Mouse (Mus musculus) MEL (cell line): ENCODE data around the gene Klf2. TPM values are rescaled to one million over a fixed set of nuclear protein-coding genes. Genes with fewer than 3 reads are reported as not detected.

ENCODE experiments used
- DNase-seq: peaks from one replicate; pipeline ENCODE4 v3.0.0; 2011; ENCODE audit warnings: low read depth, low spot score
- H3K27ac ChIP-seq: 2 replicates; pipeline ENCODE4 v1.5.1; 2012; ENCODE audit warnings: low read depth, mild to moderate bottlenecking, control low read depth, low read length, moderate library complexity; ENCODE audit not compliant: control insufficient read depth
- H3K27me3 ChIP-seq, 2 experiments: fragments of 150-350 bp in 1 of 2; sonication (generic) in 1 of 2; 2 replicates each; pipeline ENCODE4 v1.6.1; 2012; ENCODE audit warnings: low read length in 2 of 2, mild to moderate bottlenecking in 2 of 2, improper control_type of control experiment in 1 of 2, moderate library complexity in 1 of 2; ENCODE audit not compliant: insufficient read depth in 2 of 2, control insufficient read depth in 1 of 2
- H3K36me3 ChIP-seq, 2 experiments: 2 replicates each; pipeline ENCODE4 v1.6.1; 2012 to 2014; ENCODE audit warnings: low read length in 2 of 2, improper control_type of control experiment in 1 of 2, inconsistent platforms in 1 of 2, mild to moderate bottlenecking in 1 of 2; ENCODE audit not compliant: insufficient read depth in 2 of 2, control insufficient read depth in 1 of 2
- H3K4me1 ChIP-seq, 2 experiments: fragments of 150-350 bp in 1 of 2; sonication (generic) in 1 of 2; 2 replicates each; pipeline ENCODE4 v1.6.1; 2012; ENCODE audit warnings: low read length in 2 of 2, improper control_type of control experiment in 1 of 2, mild to moderate bottlenecking in 1 of 2; ENCODE audit not compliant: insufficient read depth in 2 of 2, control insufficient read depth in 1 of 2
- H3K4me3 ChIP-seq, 2 experiments: fragments of 150-350 bp in 1 of 2; sonication (generic) in 1 of 2; 2 replicates each; pipeline ENCODE4 v1.5.1; 2012; ENCODE audit warnings: low read depth in 2 of 2, low read length in 2 of 2, mild to moderate bottlenecking in 2 of 2, moderate library complexity in 2 of 2, control low read depth in 1 of 2, improper control_type of control experiment in 1 of 2; ENCODE audit not compliant: control insufficient read depth in 1 of 2, insufficient read depth in 1 of 2
- H3K79me2 ChIP-seq: 2 replicates; pipeline ENCODE4 v1.6.1; 2012; ENCODE audit warnings: mild to moderate bottlenecking, low read length, moderate library complexity; ENCODE audit not compliant: control insufficient read depth, poor library complexity, insufficient read depth
- H3K9ac ChIP-seq: 2 replicates; pipeline ENCODE4 v1.6.1; 2012; ENCODE audit warnings: low read depth, mild to moderate bottlenecking, control low read depth, low read length, moderate library complexity; ENCODE audit not compliant: control insufficient read depth, poor library complexity, severe bottlenecking
- H3K9me3 ChIP-seq: fragments of 150-350 bp; sonication (generic); replicated peaks from 2 replicates; pipeline ENCODE4 v1.6.1; 2012; ENCODE audit warnings: mild to moderate bottlenecking, low read length, improper control_type of control experiment, moderate library complexity; ENCODE audit not compliant: insufficient read depth
- CHD1 ChIP-seq: IDR thresholded peaks from 2 replicates; pipeline ENCODE4 v1.6.1; 2012; ENCODE audit warnings: low read depth, mild to moderate bottlenecking, inconsistent platforms, low read length, improper control_type of control experiment
- CHD2 ChIP-seq: IDR thresholded peaks from 2 replicates; pipeline ENCODE4 v1.6.1; 2011; ENCODE audit warnings: low read length, improper control_type of control experiment
- CTCF ChIP-seq, 3 experiments: IDR thresholded peaks in 2 of 3; conservative IDR thresholded peaks in 1 of 3; 2 replicates each; pipeline ENCODE4 v1.5.1; 2011 to 2012; ENCODE audit warnings: low read length in 3 of 3, low read depth in 2 of 3, mild to moderate bottlenecking in 2 of 3, improper control_type of control experiment in 1 of 3, inconsistent platforms in 1 of 3, mixed read lengths in 1 of 3, moderate library complexity in 1 of 3; ENCODE audit not compliant: control insufficient read depth in 1 of 3, insufficient read depth in 1 of 3, poor library complexity in 1 of 3, severe bottlenecking in 1 of 3
- GATA1 ChIP-seq: IDR thresholded peaks from 2 replicates; pipeline ENCODE4 v1.6.1; 2011; ENCODE audit warnings: low read depth, low read length, improper control_type of control experiment
- HCFC1 ChIP-seq: IDR thresholded peaks from 2 replicates; pipeline ENCODE4 v1.6.1; 2012; ENCODE audit warnings: low read depth, mild to moderate bottlenecking, inconsistent platforms, low read length, improper control_type of control experiment, moderate library complexity
- MAX ChIP-seq: IDR thresholded peaks from 2 replicates; pipeline ENCODE4 v1.6.1; 2011; ENCODE audit warnings: low read length, improper control_type of control experiment
- MAZ ChIP-seq: IDR thresholded peaks from 2 replicates; pipeline ENCODE4 v1.6.1; 2012; ENCODE audit warnings: low read depth, mild to moderate bottlenecking, inconsistent platforms, low read length, improper control_type of control experiment
- NRF1 ChIP-seq: IDR thresholded peaks from 2 replicates; pipeline ENCODE4 v1.6.1; 2014; ENCODE audit warnings: low read depth, mild to moderate bottlenecking, inconsistent platforms, low read length, improper control_type of control experiment, moderate library complexity; ENCODE audit not compliant: poor library complexity, insufficient read depth, severe bottlenecking
- POLR2A ChIP-seq, 2 experiments: IDR thresholded peaks; 2 replicates each; pipeline ENCODE4 v1.6.1; 2011 to 2012; ENCODE audit warnings: low read length in 2 of 2, mild to moderate bottlenecking in 2 of 2, control low read depth in 1 of 2, improper control_type of control experiment in 1 of 2, low read depth in 1 of 2, moderate library complexity in 1 of 2; ENCODE audit not compliant: control insufficient read depth in 1 of 2, insufficient read depth in 1 of 2, poor library complexity in 1 of 2
- POLR2AphosphoS2 ChIP-seq: IDR thresholded peaks from 2 replicates; pipeline ENCODE4 v1.6.1; 2011; ENCODE audit warnings: low read length, improper control_type of control experiment
- RCOR1 ChIP-seq: IDR thresholded peaks from 2 replicates; pipeline ENCODE4 v1.6.1; 2012; ENCODE audit warnings: low read depth, mild to moderate bottlenecking, inconsistent platforms, low read length, improper control_type of control experiment
- SMC3 ChIP-seq: IDR thresholded peaks from 2 replicates; pipeline ENCODE4 v1.6.1; 2011; ENCODE audit warnings: low read depth, low read length, improper control_type of control experiment
- TBP ChIP-seq: IDR thresholded peaks from 2 replicates; pipeline ENCODE4 v1.8.0; 2011; ENCODE audit warnings: low read depth, low read length, improper control_type of control experiment
- TCF12 ChIP-seq: IDR thresholded peaks from 2 replicates; pipeline ENCODE4 v1.6.1; 2014; ENCODE audit warnings: low read depth, mild to moderate bottlenecking, inconsistent platforms, low read length, improper control_type of control experiment, moderate library complexity
- USF1 ChIP-seq: IDR thresholded peaks from 2 replicates; pipeline ENCODE4 v1.6.1; 2014; ENCODE audit warnings: low read depth, mild to moderate bottlenecking, inconsistent platforms, low read length, improper control_type of control experiment, moderate library complexity
- ZKSCAN1 ChIP-seq: IDR thresholded peaks from 2 replicates; pipeline ENCODE4 v1.6.1; 2012; ENCODE audit warnings: low read depth, mild to moderate bottlenecking, inconsistent platforms, low read length, improper control_type of control experiment, moderate library complexity
- polyA plus RNA-seq, 2 experiments: library from polyadenylated mRNA; stranded (reverse) in 1 of 2; unstranded in 1 of 2; fragments of >175 nt in 1 of 2; fragments of >200 nt in 1 of 2; gene quantifications; 2 replicates each; pipeline versions ENCODE4 v1.2.1 to v1.2.4; 2012; ENCODE audit warnings: low replicate concordance in 2 of 2, low read depth in 1 of 2; ENCODE audit not compliant: insufficient read length in 2 of 2, insufficient read depth in 1 of 2, missing spikeins in 1 of 2
- total RNA-seq: library from RNA; depleted of rRNA; stranded (reverse); fragments of 300-350 nt; gene quantifications from 2 replicates; pipeline ENCODE4 v1.2.3, GENCODE M21; 2012

Klf2 gene
- total and polyA plus RNA-seq, 3 experiments = not detected

GRCm38 (mm10) chr8:72301497-72301896 is 17.3 kb upstream of the Klf2 start:
- Histone ChIP-seq H3K27ac (no peak overlapping the region), H3K36me3 (no peaks in the 10 kb centered on the region), H3K27me3 (peaks cover 0 to 4% of the 10 kb centered on the region in 2 experiments; a peak in 3 of 4 replicates), H3K4me3 (no peak overlapping the region), H3K9ac (no peak overlapping the region), H3K4me1 (no peaks in the 10 kb centered on the region), H3K79me2 (no peaks in the 10 kb centered on the region), H3K9me3 (no peaks in the 10 kb centered on the region)
- no peak for TF ChIP-seq GATA1
- TF ChIP-seq ZKSCAN1 = no peak
- TF ChIP-seq CHD2 = no peak
- TF ChIP-seq SMC3 = no peak
- TF ChIP-seq POLR2AphosphoS2 = no peak
- TF ChIP-seq TCF12 = no peak
- TF ChIP-seq CHD1 = no peak
- TF ChIP-seq CTCF (IDR thresholded peaks at IDR 0.05 in 2 of 3, conservative IDR thresholded peaks at IDR 0.05 in 1 of 3; ENCODE audit: control insufficient read depth in 1 of 3, insufficient read depth in 1 of 3, low read depth in 2 of 3, low read length in 3 of 3, poor library complexity in 1 of 3, severe bottlenecking in 1 of 3) = no peak
- TF ChIP-seq HCFC1 = no peak
- no peak for DNase-seq

- H3K27ac ChIP-seq = no peak overlapping the region
- TF ChIP-seq NRF1 (no peak), POLR2A (IDR thresholded peaks at IDR 0.05; ENCODE audit: control insufficient read depth in 1 of 2, insufficient read depth in 1 of 2, low read depth in 1 of 2, low read length in 2 of 2, poor library complexity in 1 of 2) (no peak), RCOR1 (no peak)
- TF ChIP-seq, all 39 proteins: peak for 0
- no peaks in the 10 kb centered on the region for H3K4me1 ChIP-seq
- no peaks in the 10 kb centered on the region for H3K9me3 ChIP-seq
- no peak for DNase-seq
- H3K27me3 ChIP-seq = peaks cover 0 to 4% of the 10 kb centered on the region in 2 experiments; a peak in 3 of 4 replicates
- H3K79me2 ChIP-seq = no peaks in the 10 kb centered on the region
- no peaks in the 10 kb centered on the region for H3K36me3 ChIP-seq
- no peak overlapping the region for H3K9ac ChIP-seq
- no peak overlapping the region for H3K4me3 ChIP-seq
Measured at GRCm38 (mm10) chr8:72302986-72303612, 15.7 kb upstream of the Klf2 start.

GRCm38 (mm10) chr8:72303633-72304032 is 15.2 kb upstream of the Klf2 start:
- Histone ChIP-seq H3K4me3 (no peak overlapping the region), H3K36me3 (no peaks in the 10 kb centered on the region), H3K4me1 (no peaks in the 10 kb centered on the region), H3K9me3 (no peaks in the 10 kb centered on the region), H3K9ac (no peak overlapping the region), H3K27me3 (peaks cover 0 to 3% of the 10 kb centered on the region in 2 experiments; a peak in 3 of 4 replicates), H3K27ac (no peak overlapping the region), H3K79me2 (no peaks in the 10 kb centered on the region)
- TF ChIP-seq USF1 (no peak), MAZ (no peak), TBP (no peak), MAX (no peak), GATA1 (no peak), NRF1 (no peak)
- no peak for DNase-seq
